Mouse (Mus musculus) hindbrain, embryonic 15.5 days (tissue): ENCODE data around the gene Fam172a. TPM values are rescaled to one million over a fixed set of nuclear protein-coding genes. Genes with fewer than 3 reads are reported as not detected.

Experiments
- ATAC-seq: fragments of 200-750 bp; cut with Nextera tagmentation; 2 replicates; pipeline ENCODE4 v1.8.0; 2017; ENCODE audit warnings: low read depth, moderate number of reproducible peaks, moderate TSS enrichment; ENCODE audit not compliant: low FRiP score
- H3K27ac ChIP-seq: fragments of 300-500 bp; sonication (generic); replicated peaks from 2 replicates; pipeline ENCODE4 v1.5.1; 2015; ENCODE audit warnings: mild to moderate bottlenecking, inconsistent platforms
- H3K27me3 ChIP-seq: fragments of 300-500 bp; sonication (generic); 2 replicates; pipeline ENCODE4 v1.6.1; 2015; ENCODE audit warnings: control low read depth, inconsistent platforms
- H3K36me3 ChIP-seq: fragments of 300-500 bp; sonication (generic); 2 replicates; pipeline ENCODE4 v1.6.1; 2015; ENCODE audit warnings: control low read depth, inconsistent platforms
- H3K4me1 ChIP-seq: fragments of 300-500 bp; sonication (generic); replicated peaks from 2 replicates; pipeline ENCODE4 v1.6.1; 2015; ENCODE audit warnings: control low read depth, inconsistent platforms
- H3K4me2 ChIP-seq: fragments of 300-500 bp; sonication (generic); 2 replicates; pipeline ENCODE4 v1.6.1; 2015; ENCODE audit warnings: moderate library complexity, mild to moderate bottlenecking, inconsistent platforms
- H3K4me3 ChIP-seq: fragments of 300-500 bp; sonication (generic); 2 replicates; pipeline ENCODE4 v1.5.1; 2015; ENCODE audit warnings: mild to moderate bottlenecking, inconsistent platforms
- H3K9ac ChIP-seq: fragments of 300-500 bp; sonication (generic); 2 replicates; pipeline ENCODE4 v1.6.1; 2015; ENCODE audit warnings: inconsistent platforms
- H3K9me3 ChIP-seq: fragments of 300-500 bp; sonication (generic); 2 replicates; pipeline ENCODE4 v1.6.1; 2016; ENCODE audit warnings: control low read depth, inconsistent platforms
- WGBS: fragments of 180-500 bp; shearing (Covaris S2); methylation state at CpG from one replicate; pipeline ENCODE4 v1.1.7; 2015; 5-methylcytosine and 5-hydroxymethylcytosine counted together
- polyA plus RNA-seq: library from polyadenylated mRNA; unstranded; fragments of >200 nt; fragmentation: Nextera tagmentation; extraction: Ambion mirVana; gene quantifications from 2 replicates; pipeline ENCODE4 v1.2.1, GENCODE M21; 2015

The Fam172a gene
- polyA plus RNA-seq, 1 experiment from 2014 or later: 38.2 TPM

GRCm38 (mm10) chr13:77982105-77982851, 280.4 kb downstream of the Fam172a start:
- Histone ChIP-seq H3K4me3 (no peak overlapping the region), H3K9ac (no peak overlapping the region), H3K4me1 (no peaks in the 10 kb centered on the region; the same call in 1 of the 2 replicates), H3K36me3 (no peaks in the 10 kb centered on the region), H3K27ac (no peak overlapping the region), H3K4me2 (no peak overlapping the region), H3K27me3 (no peaks in the 10 kb centered on the region), H3K9me3 (no peaks in the 10 kb centered on the region)
- WGBS: 23% methylated on average over 5 of the region's 5 CpGs
- ATAC-seq: peak; percentile 66

- no peak overlapping the region for H3K27ac ChIP-seq
- no peak for ATAC-seq
- 52% methylated on average over 2 of the region's 2 CpGs for WGBS
Measured at GRCm38 (mm10) chr13:77982852-77983202, 281.0 kb downstream of the Fam172a start.

GRCm38 (mm10) chr13:77991189-77991886, 289.5 kb downstream of the Fam172a start:
- Histone ChIP-seq H3K27ac (no peak overlapping the region), H3K4me3 (no peak overlapping the region)
- 78% methylated on average over 5 of the region's 5 CpGs for WGBS

More at GRCm38 (mm10) chr13:77982852-77983202, 281.0 kb downstream of the Fam172a start:
- Histone ChIP-seq H3K4me3 (no peak overlapping the region), H3K36me3 (no peaks in the 10 kb centered on the region), H3K4me2 (no peak overlapping the region), H3K9ac (no peak overlapping the region), H3K9me3 (no peaks in the 10 kb centered on the region), H3K27me3 (no peaks in the 10 kb centered on the region), H3K4me1 (no peaks in the 10 kb centered on the region; the same call in 1 of the 2 replicates)

GRCm38 (mm10) chr13:78004649-78005048, 302.8 kb downstream of the Fam172a start:
- Histone ChIP-seq H3K27me3 (no peaks in the 10 kb centered on the region), H3K36me3 (no peaks in the 10 kb centered on the region), H3K4me2 (no peak overlapping the region), H3K9me3 (no peaks in the 10 kb centered on the region), H3K9ac (no peak overlapping the region), H3K4me3 (no peak overlapping the region), H3K4me1 (no peaks in the 10 kb centered on the region), H3K27ac (no peak overlapping the region)
- WGBS: 46% methylated on average over 4 of the region's 4 CpGs
- ATAC-seq: no peak

More at GRCm38 (mm10) chr13:77991189-77991886, 289.5 kb downstream of the Fam172a start:
- H3K36me3 ChIP-seq: no peaks in the 10 kb centered on the region
- H3K27me3 ChIP-seq: no peaks in the 10 kb centered on the region
- H3K4me2 ChIP-seq: no peak overlapping the region
- no peak for ATAC-seq
- H3K9ac ChIP-seq: no peak overlapping the region
- no peaks in the 10 kb centered on the region for H3K9me3 ChIP-seq
- no peaks in the 10 kb centered on the region for H3K4me1 ChIP-seq

- H3K4me2 ChIP-seq: no peak overlapping the region
- no peak overlapping the region for H3K9ac ChIP-seq
- H3K4me1 ChIP-seq: no peaks in the 10 kb centered on the region
- no peaks in the 10 kb centered on the region for H3K27me3 ChIP-seq
- H3K36me3 ChIP-seq: no peaks in the 10 kb centered on the region
- peak; percentile 68; the same call in 1 of the 2 replicates for ATAC-seq
- no peak overlapping the region for H3K27ac ChIP-seq
- H3K4me3 ChIP-seq: no peak overlapping the region
- no peaks in the 10 kb centered on the region for H3K9me3 ChIP-seq
- WGBS: 13% methylated on average over 3 of the region's 3 CpGs
Measured at GRCm38 (mm10) chr13:78005344-78005743, 303.5 kb downstream of the Fam172a start.

GRCm38 (mm10) chr13:78010176-78010575, 308.3 kb downstream of the Fam172a start:
- Histone ChIP-seq H3K36me3 (no peaks in the 10 kb centered on the region), H3K27me3 (no peaks in the 10 kb centered on the region), H3K4me3 (no peak overlapping the region), H3K27ac (no peak overlapping the region), H3K9me3 (no peaks in the 10 kb centered on the region), H3K9ac (no peak overlapping the region), H3K4me1 (no peaks in the 10 kb centered on the region), H3K4me2 (no peak overlapping the region)
- ATAC-seq: no peak
- 88% methylated on average over 1 of the region's 1 CpGs for WGBS

- Histone ChIP-seq H3K9ac (no peak within 1 kb of the TSS), H3K4me1 (no peaks in the 10 kb centered on the region), H3K27ac (no peak within 1 kb of the TSS), H3K9me3 (no peaks in the 10 kb centered on the region), H3K4me3 (no peak within 1 kb of the TSS), H3K4me2 (no peak within 1 kb of the TSS), H3K27me3 (no peaks in the 10 kb centered on the region), H3K36me3 (no peaks in the 10 kb centered on the region)
- 53% methylated on average over 15 of the region's 15 CpGs for WGBS
- ATAC-seq: no peak; the same call in 1 of the 2 replicates
Measured at GRCm38 (mm10) chr13:78024683-78025294, 323.0 kb downstream of the Fam172a start, which contains the start of gene Pou5f2. Gene Pou5f2 (plus strand): TSS chr13:78024902.

GRCm38 (mm10) chr13:78032821-78033220, 331.0 kb downstream of the Fam172a start:
- 56% methylated on average over 1 of the region's 1 CpGs for WGBS
- H3K36me3 ChIP-seq: no peaks in the 10 kb centered on the region
- H3K4me2 ChIP-seq: no peak overlapping the region
- no peaks in the 10 kb centered on the region for H3K9me3 ChIP-seq
- no peaks in the 10 kb centered on the region for H3K27me3 ChIP-seq
- no peak overlapping the region for H3K9ac ChIP-seq
- no peak overlapping the region for H3K4me3 ChIP-seq
- H3K4me1 ChIP-seq: no peaks in the 10 kb centered on the region
- no peak overlapping the region for H3K27ac ChIP-seq
- no peak for ATAC-seq

- 83% methylated on average over 1 of the region's 1 CpGs for WGBS
- no peak overlapping the region for H3K27ac ChIP-seq
- no peaks in the 10 kb centered on the region for H3K27me3 ChIP-seq
- no peaks in the 10 kb centered on the region for H3K4me1 ChIP-seq
- H3K9me3 ChIP-seq: no peaks in the 10 kb centered on the region
- no peak for ATAC-seq
- H3K4me3 ChIP-seq: no peak overlapping the region
- no peak overlapping the region for H3K4me2 ChIP-seq
- H3K9ac ChIP-seq: no peak overlapping the region
- no peaks in the 10 kb centered on the region for H3K36me3 ChIP-seq
Measured at GRCm38 (mm10) chr13:78037203-78037602, 335.4 kb downstream of the Fam172a start.

- Histone ChIP-seq H3K27me3 (no peaks in the 10 kb centered on the region), H3K9me3 (no peaks in the 10 kb centered on the region), H3K4me2 (no peak overlapping the region), H3K27ac (no peak overlapping the region), H3K4me1 (no peaks in the 10 kb centered on the region), H3K4me3 (no peak overlapping the region), H3K9ac (no peak overlapping the region), H3K36me3 (no peaks in the 10 kb centered on the region)
- 77% methylated on average over 6 of the region's 6 CpGs for WGBS
- no peak for ATAC-seq
Measured at GRCm38 (mm10) chr13:78043203-78043602, 341.4 kb downstream of the Fam172a start.

GRCm38 (mm10) chr13:78045116-78045515, 343.3 kb downstream of the Fam172a start:
- ATAC-seq: no peak
- Histone ChIP-seq H3K27ac (no peak overlapping the region), H3K4me3 (no peak overlapping the region), H3K4me1 (no peaks in the 10 kb centered on the region), H3K4me2 (no peak overlapping the region), H3K27me3 (no peaks in the 10 kb centered on the region), H3K36me3 (no peaks in the 10 kb centered on the region), H3K9me3 (no peaks in the 10 kb centered on the region), H3K9ac (no peak overlapping the region)
- 67% methylated on average over 5 of the region's 5 CpGs for WGBS

GRCm38 (mm10) chr13:78087751-78088150, 385.9 kb downstream of the Fam172a start:
- Histone ChIP-seq H3K9me3 (no peaks in the 10 kb centered on the region), H3K36me3 (no peaks in the 10 kb centered on the region), H3K27me3 (no peaks in the 10 kb centered on the region), H3K9ac (no peak overlapping the region), H3K4me2 (no peak overlapping the region), H3K4me1 (no peaks in the 10 kb centered on the region), H3K4me3 (no peak overlapping the region), H3K27ac (no peak overlapping the region)
- WGBS: 93% methylated on average over 4 of the region's 4 CpGs
- ATAC-seq: no peak
